Mouse (Mus musculus) MN1 (cell line): ENCODE results near the gene Arfip1.

Experiments used
- DNase-seq: peaks from one replicate; pipeline ENCODE4 v3.0.0-alpha.2; 2016; ENCODE audit warnings: low spot score

Gene Arfip1

DNA sequence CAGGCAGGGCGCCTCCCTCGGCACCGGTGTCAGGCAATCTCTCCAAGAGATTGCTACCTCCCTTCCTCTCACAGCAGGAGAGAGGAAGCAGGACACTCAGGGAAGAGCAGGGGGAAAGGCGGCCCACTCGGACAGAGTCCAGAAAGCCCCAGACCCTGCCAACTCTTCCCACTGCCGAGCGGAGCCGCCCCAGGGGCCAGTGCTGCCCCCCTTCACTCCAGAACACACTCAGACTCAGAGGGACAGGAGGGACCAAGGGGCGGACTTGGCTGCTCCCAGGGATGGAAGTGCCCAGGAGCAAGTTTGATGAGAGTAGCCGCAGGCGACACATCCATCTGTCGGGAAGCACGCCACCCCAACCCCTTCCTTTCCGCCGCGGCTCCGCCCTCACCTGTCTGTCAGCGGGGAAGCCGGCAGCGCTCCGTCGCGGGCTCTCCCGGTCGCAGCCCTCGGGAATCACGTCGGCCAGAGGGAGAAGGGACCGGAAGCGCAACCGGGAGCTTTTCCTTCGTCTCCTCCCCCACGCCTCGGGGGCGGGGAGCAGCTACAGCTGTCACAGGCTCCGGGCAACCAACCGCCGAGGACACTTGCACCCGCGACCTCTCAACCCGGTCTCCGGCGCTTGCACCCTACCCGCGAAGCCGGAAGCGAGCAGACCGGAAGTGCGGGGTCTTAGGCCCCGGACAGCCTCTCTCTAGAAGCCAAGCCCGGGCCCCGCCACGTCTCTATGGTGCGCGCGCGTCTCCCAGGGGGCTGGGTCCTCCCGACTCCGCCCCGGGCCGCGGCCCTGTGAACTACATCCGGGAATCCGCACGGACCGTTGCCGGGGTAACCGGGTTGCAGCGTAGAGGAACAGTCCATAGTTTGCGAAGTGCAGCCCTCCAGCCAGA, at the start of gene Arfip1:
TSS of gene Arfip1 (minus strand) at position 603 of the 890 bp plus-strand sequence.
- DNase-seq: peak; percentile 98

- no peak for DNase-seq
Observed at GRCm38 (mm10) chr3:84631586-84631985, 49.2 kb upstream of the Arfip1 start.

DNA sequence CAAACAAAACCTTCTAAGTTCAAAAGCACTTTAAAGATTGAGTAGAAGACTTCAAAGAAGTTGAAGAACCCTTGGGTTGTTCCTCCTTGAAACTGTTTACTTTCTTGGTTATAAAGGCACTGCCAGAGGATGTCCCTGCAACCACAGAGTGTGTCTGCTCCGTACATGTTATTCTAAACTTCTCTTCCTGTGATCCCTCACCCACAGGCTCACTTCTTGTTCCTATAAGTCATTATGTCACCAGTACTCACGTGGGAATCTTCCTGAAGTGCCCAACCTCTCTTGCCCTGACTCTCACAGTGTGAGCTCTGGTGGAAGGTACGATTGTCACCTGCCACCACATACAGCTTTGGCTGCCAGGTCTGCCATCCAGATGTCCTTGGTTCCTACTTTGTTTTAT, 39.6 kb upstream of the Arfip1 start:
- DNase-seq: no peak

DNA sequence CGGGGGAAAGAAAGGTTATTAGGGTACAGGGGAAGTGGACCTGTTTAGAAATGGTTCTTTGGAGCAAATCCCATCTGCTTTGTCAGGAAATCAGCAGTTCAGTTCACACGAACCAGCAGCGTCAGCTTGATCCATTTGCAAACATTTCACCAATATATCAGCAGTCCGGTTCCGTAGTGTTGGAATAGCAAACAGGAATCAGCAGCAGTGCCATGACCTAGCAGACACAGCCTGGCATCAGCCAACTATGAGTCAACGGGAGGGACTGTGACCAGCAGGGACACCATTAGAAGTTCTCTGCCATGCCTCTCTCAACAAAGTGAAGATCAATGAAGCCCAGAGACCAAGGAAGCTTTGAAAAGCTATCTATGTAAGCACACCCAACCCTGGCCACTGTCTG, 37.3 kb upstream of the Arfip1 start:
- no peak for DNase-seq

GRCm38 (mm10) chr3:84619056-84619455, 36.6 kb upstream of the Arfip1 start:
- DNase-seq: no peak

- no peak for DNase-seq
Observed at GRCm38 (mm10) chr3:84618627-84619026, 36.2 kb upstream of the Arfip1 start.

DNA sequence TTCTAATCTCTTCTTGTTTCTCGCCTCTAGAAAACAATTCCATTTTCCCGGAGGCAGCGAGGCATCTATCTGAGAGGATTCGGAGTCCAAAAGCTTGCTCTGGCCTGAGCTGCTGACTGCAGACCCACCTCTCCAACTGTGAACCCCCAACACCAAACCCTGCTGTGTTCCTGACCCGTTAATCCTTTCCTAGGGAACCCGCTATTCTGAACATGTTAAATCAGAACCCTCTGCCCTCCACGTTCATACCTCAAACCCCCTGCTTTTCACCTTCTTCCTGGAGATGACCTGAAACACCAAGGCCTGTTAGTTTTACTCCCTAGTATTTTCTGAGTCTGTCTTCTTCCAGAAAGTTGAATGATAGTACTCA, 33.4 kb upstream of the Arfip1 start:
- DNase-seq: no peak

DNA sequence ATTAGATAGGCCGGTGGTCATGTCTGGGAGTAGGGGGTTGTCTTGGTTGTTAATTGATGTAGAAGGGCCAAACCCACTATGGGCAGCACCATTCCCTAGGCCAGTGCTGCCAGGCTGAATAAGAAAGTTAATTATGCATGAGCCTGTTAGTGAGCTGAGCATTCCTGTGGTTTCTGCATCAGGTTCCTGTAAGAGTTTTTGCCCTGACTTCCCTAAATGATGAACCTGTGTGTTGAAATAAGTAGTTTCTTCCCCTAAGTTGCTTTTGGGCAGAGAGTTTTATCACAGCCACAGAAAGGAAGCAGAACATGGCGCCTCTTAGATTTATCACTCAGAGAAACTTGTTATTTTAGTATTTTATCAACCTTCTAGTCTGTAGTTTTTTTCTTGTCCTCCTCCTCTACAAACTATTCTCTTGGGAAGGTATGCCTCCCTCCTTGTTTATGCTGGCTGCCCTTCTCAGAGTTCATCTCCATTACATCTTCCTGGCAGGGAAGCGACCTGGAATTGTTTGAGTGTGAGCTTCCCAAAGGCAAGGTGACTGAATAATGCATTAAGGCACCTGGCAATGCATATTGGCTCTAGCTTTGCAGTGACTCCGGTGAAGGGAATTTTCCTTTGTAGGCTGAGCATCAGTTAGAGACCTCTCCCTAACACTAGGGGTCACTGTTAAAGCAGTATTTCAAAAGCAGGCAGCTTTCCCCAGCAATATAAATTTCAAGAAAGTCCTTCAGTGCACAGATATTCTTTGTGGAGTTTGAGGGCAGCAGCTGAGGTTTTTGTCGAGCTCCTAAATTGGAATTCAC, 32.8 kb upstream of the Arfip1 start:
- peak; percentile 46 for DNase-seq

DNA sequence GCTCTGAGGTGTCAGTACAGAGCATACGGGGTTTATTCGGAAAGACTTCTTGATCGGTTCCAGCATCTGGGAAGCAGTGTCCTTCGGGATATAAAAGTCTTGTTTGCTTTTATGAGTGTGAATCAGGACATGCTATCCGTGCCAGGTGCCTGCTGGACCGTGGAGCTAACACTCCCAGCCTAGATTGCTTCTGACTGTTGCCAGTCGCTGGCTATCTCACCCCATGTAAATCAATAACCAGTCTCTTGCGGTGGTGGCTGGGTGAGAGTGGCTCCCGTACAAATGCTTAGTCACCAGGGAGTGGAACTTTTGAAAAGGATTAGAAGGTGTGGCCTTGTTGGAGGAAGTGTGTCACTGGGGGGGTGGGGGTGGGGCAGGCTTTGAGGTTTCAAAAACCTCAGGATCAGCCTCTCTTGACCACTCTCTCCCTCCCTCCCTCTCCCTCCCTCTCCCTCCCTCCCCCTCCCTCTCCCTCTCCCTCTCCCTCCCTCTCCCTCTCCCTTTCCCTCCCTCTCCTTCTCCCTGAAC, 27.8 kb upstream of the Arfip1 start:
- no peak for DNase-seq

GRCm38 (mm10) chr3:84603212-84603611, 20.8 kb upstream of the Arfip1 start:
- DNase-seq: no peak

GRCm38 (mm10) chr3:84602759-84603158, 20.3 kb upstream of the Arfip1 start:
- DNase-seq: no peak

- DNase-seq: no peak
Observed at GRCm38 (mm10) chr3:84601870-84602495, 19.6 kb upstream of the Arfip1 start.

DNA sequence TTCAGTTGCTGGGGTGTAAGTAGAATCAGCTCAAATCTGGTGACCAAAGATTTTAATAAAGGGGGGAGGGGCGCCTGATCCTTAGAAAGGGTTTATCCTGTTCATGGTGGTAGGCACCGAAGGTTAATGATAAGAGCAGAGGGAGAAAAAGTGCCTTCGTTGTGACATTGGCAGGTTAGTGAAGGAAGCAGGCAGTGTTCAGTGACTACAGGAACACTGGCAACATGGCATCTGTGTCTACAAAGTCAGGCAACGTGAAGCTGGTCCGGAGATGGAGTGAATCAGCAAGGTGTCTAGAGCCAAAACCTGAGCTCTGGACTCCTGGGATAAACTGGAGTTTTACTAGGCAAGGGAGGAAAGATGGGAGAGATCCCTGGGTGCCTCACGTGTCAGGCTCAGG, 16.3 kb upstream of the Arfip1 start:
- DNase-seq: no peak

DNA sequence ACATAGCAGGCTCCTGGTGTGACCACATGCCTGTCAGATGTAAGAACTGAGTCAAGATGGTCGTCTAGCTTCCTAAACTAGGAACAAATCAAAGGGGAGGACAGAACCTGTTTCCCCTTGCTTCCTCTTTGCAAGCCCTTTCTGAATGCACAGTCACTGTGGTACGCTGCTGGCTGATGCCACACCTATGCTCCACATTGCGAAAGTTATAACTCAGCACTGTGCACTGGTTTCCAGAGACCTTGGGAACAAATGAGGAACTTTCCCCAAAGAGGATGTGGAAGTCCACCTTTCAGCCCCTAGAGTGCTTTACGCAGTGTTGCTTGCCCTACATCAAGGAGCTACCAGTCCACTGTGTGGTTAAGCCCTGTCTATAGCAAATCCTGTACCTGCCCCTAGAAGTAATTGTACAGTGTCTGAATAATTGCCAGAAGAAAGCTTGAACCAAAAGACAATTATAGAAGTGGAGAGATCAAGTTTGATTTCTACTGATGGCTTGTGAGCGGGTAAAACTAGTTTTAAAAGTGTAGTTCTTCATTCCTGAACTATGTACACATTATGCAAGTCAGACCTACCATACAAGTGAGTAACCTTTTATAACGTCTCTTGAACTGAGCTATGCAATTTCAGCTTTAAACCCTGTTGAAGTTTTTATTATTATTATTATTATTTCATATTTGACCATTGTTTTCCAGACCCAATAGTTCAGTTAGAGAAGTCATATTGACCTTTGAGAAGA, 15.7 kb upstream of the Arfip1 start:
- DNase-seq: no peak

- DNase-seq: no peak
Observed at GRCm38 (mm10) chr3:84595677-84596234, 13.3 kb upstream of the Arfip1 start.

DNA sequence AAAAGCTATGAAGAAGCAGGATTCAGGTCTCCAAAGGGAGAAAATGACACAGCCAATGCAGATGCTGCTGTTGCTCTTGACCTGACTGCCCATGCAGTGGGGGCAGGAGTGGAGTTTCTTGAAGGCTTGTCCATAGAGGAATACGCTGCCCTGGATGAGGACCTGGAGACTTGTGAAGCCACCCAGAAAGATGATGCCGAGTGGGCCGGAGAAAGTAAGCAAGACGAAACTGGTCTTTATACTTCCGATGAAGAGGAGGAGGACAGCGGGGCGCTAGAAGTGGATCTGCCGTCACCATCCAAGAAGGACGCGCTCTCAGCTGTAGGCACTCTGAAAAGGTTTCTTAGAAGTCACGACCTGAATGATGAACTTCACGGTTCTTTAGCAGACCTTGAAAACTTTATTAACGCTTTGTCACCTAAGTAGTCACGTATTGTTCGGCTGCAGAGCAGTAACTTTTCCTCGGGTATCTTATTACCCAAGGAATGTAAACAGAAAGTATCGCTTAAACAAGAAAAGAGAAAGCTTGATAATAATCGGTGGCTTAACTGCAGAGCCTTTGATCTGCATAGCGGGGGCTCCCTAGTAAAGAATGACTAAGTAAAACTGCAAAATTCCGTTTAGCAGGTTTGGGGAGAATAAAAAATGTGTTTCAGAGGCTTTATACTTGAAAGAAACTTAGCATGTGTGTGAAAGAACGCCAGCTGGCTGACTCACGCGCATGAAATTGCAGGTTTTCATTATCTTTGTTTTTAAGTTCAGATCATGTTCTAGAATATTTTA, 12.7 kb upstream of the Arfip1 start:
- no peak for DNase-seq

DNA sequence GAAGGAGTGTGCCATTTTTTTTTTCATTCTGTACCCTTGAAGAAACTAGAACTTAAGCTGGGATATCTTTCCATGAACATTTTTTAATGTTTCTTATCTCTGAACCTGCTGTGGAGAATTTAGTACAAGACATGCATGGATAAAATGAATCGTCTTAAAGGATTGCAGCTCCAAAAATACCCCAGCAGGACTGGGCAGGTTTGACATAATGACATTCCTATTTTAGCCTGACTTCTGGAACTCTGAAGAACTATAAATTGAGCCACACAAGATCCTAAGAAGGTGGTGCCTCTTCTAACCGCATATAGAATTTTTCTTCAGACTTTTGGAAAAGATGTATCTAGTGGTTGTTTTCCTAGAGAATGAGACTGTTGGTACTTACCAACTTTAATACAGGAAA, 10.8 kb upstream of the Arfip1 start, which contains the start of gene Tigd4:
TSS of gene Tigd4 (plus strand) at position 301 of the 400 bp plus-strand sequence.
- no peak for DNase-seq

GRCm38 (mm10) chr3:84586736-84587135, 4.3 kb upstream of the Arfip1 start:
- no peak for DNase-seq

DNA sequence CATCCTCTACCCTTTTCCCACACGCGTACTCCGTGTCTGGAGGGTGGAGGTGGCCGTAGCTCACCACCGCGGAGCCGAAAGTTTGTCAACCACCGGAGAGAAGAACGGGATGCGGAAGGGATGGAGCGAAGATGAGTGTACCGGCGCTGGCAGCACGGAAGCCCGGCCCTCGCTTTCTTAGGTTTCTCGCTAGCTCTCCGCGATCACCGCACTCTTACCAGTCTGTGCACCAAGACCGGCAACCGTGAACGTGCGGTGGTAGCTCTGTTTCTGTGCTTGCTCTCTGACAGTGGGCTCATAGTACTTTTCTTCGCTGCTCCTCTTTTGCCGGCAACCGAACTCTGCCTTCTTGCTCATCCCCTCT, 470 bp upstream of the Arfip1 start:
- no peak for DNase-seq

GRCm38 (mm10) chr3:84581696-84582022, 766 bp downstream of the Arfip1 start:
- no peak for DNase-seq

GRCm38 (mm10) chr3:84580716-84581115, 1.7 kb downstream of the Arfip1 start:
- no peak for DNase-seq
